Mouse (Mus musculus) megakaryocyte, embryonic 14.5 days (primary cell): ENCODE measurements around the gene Gucd1.

Experiments
- FLI1 ChIP-seq: IDR thresholded peaks from 2 replicates; pipeline ENCODE4 v1.6.1; 2012; ENCODE audit warnings: low read length, inconsistent platforms, mixed read lengths
- GATA1 ChIP-seq: IDR thresholded peaks from 3 replicates; pipeline ENCODE4 v1.6.1; 2012; ENCODE audit warnings: mixed read lengths, low read length, inconsistent platforms, borderline replicate concordance

DNA sequence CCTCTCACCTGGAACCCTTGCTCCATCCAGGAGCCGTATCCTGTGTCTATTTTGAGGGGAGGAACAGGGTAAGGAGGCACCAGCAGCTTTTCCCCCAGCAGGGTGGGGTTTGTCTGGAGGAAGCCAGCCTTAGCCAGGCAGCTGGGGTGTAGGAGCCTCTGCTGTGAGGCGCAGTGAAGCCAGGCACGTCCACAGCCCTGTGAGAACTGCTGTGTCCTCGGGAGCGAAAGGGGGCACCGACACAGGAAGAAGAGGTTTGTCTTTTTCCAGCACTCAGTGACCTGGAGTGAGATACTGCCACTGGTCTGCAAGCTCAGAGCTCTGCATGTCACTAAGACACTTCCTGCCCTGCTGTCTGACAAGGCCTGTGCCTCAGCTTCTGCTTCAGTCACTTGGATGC is 213.4 kb downstream of the Gucd1 start:
- no peak for TF ChIP-seq GATA1
- no peak for TF ChIP-seq FLI1
